Mouse (Mus musculus): ENCODE measurements around the gene Olfr697.
"Not testable (repeated sequence)": the region's sequence is repeated elsewhere in the genome, so short reads cannot be mapped to it uniquely, and the experiment has no call there.

Olfr697 gene

GRCm38 (mm10) chr7:106742343-106742742 is at the start of gene Olfr697:
Olfr697 (minus strand) TSS chr7:106742443.
- DNase-seq (ENCODE audit: low spot score in 2 of 2), result no peak

- DNase-seq (ENCODE audit: low spot score in 2 of 2), result no peak
Observed at GRCm38 (mm10) chr7:106788330-106788729, 46.1 kb upstream of the Olfr697 start.

- DNase-seq (ENCODE audit: low spot score in 2 of 2), result not testable (repeated sequence)
Observed at GRCm38 (mm10) chr7:106761008-106761407, 18.8 kb upstream of the Olfr697 start.

- DNase-seq (ENCODE audit: low spot score in 2 of 2), result no peak
Observed at GRCm38 (mm10) chr7:106758800-106759199, 16.6 kb upstream of the Olfr697 start.

GRCm38 (mm10) chr7:106755297-106755696 is 13.1 kb upstream of the Olfr697 start, which contains the start of gene Olfr698:
Olfr698 (minus strand) TSS chr7:106755397.
- no peak for DNase-seq (ENCODE audit: low spot score in 2 of 2)

GRCm38 (mm10) chr7:106745811-106746210 is 3.6 kb upstream of the Olfr697 start:
- no peak for DNase-seq (ENCODE audit: low spot score in 2 of 2)

- no peak for DNase-seq (ENCODE audit: low spot score in 2 of 2)
Observed at GRCm38 (mm10) chr7:106737028-106737427, 5.2 kb downstream of the Olfr697 start.

GRCm38 (mm10) chr7:106733717-106734116 is 8.5 kb downstream of the Olfr697 start:
- DNase-seq (ENCODE audit: low spot score in 2 of 2), result no peak

GRCm38 (mm10) chr7:106725654-106726053 is 16.6 kb downstream of the Olfr697 start:
- DNase-seq (ENCODE audit: low spot score in 2 of 2), result not testable (repeated sequence)

- DNase-seq (ENCODE audit: low spot score in 2 of 2), result no peak
Observed at GRCm38 (mm10) chr7:106716296-106716695, 25.9 kb downstream of the Olfr697 start, which contains the start of gene Olfr695. Olfr695 (minus strand) TSS chr7:106716396.

- DNase-seq (ENCODE audit: low spot score in 2 of 2), result no peak
Observed at GRCm38 (mm10) chr7:106711463-106711862, 30.8 kb downstream of the Olfr697 start.

GRCm38 (mm10) chr7:106707705-106708104 is 34.5 kb downstream of the Olfr697 start:
- DNase-seq (ENCODE audit: low spot score in 2 of 2), result not testable (repeated sequence)

GRCm38 (mm10) chr7:106696891-106697290 is 45.4 kb downstream of the Olfr697 start:
- DNase-seq (ENCODE audit: low spot score in 2 of 2), result no peak

GRCm38 (mm10) chr7:106692976-106693375 is 49.3 kb downstream of the Olfr697 start:
- no peak for DNase-seq (ENCODE audit: low spot score in 2 of 2)

GRCm38 (mm10) chr7:106691714-106692113 is 50.5 kb downstream of the Olfr697 start, which contains the start of gene Olfr694:
Olfr694 (minus strand) TSS chr7:106691814.
- DNase-seq (ENCODE audit: low spot score in 2 of 2), result no peak
